Mouse (Mus musculus): Measurements from ENCODE around the gene Icam5.

GRCm38 (mm10) chr9:21032491-21032890, 618 bp downstream of the Icam5 start:
- TF ChIP-seq CTCF (IDR thresholded peaks at IDR 0.05; ENCODE audit: low read depth): no peak
- TF ChIP-seq EP300 (IDR thresholded peaks at IDR 0.05; ENCODE audit: low read depth): no peak

Measured in liver, postnatal 0 days (tissue).